Comparison of ENCODE assay signal across 31 mouse cellular contexts in the genomic region with DNA sequence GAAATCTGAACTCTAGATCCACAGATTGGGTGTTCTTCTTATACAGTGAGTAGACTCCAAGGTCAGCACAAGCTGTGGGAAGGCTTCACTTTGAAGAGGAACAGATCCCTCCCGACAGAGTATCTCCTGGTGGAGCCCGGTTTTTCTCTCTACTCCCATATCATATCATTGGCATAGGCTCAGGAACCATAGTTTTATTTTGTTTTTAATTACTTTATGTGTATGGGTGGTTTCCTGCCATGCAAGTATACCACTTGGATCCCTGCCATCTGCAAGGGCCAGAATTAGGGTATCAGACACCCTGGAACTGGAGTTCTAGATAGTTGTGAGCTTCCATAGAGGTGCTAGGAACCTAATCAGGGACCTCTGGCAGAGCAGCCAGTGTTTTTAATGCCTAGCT.
"Had no signal": no experiment of that assay in that cellular context is flagged by ENCODE, and none has a peak within 500 bp of the region (broad histone marks: within the 10 kb centered on the region; RNA-seq: fewer than 3 reads in every experiment).

No protein-coding gene starts in this region.

- ATAC-seq: liver, embryonic 12.5 days; liver, postnatal 0 days; lung, postnatal 0 days; midbrain, embryonic 13.5 days; midbrain, embryonic 15.5 days had no signal

- H3K9ac ChIP-seq: limb, embryonic 12.5 days; limb, embryonic 13.5 days; limb, embryonic 15.5 days; liver, embryonic 12.5 days; liver, embryonic 13.5 days; liver, embryonic 14.5 days; liver, embryonic 15.5 days; liver, postnatal 0 days; lung, embryonic 14.5 days; lung, embryonic 15.5 days; midbrain, embryonic 12.5 days; midbrain, embryonic 13.5 days; midbrain, embryonic 15.5 days; neural tube, embryonic 12.5 days had no signal

- H3K9me3 ChIP-seq: limb, embryonic 10.5 days; limb, embryonic 12.5 days; limb, embryonic 13.5 days; limb, embryonic 15.5 days; liver, embryonic 12.5 days; liver, embryonic 13.5 days; liver, embryonic 15.5 days; lung, embryonic 15.5 days; megakaryocyte, embryonic 14.5 days; midbrain, embryonic 10.5 days; midbrain, embryonic 12.5 days; midbrain, embryonic 13.5 days; midbrain, embryonic 15.5 days; neural tube, embryonic 12.5 days had no signal

- H3K27me3 ChIP-seq: limb, embryonic 12.5 days; limb, embryonic 13.5 days; limb, embryonic 15.5 days; liver, embryonic 12.5 days; liver, embryonic 13.5 days; liver, embryonic 15.5 days; lung, embryonic 15.5 days; megakaryocyte, embryonic 14.5 days; midbrain, embryonic 12.5 days; midbrain, embryonic 13.5 days; midbrain, embryonic 15.5 days; neural tube, embryonic 12.5 days had no signal

- DNase-seq: left cerebral cortex, postnatal 4 days; liver; liver, embryonic 13.5 days; liver, postnatal 0 days; lung, adult 18-20 months; lung, adult 2 months; lung, embryonic 14.5 days; lung, postnatal 10 days; lung, postnatal 14 days; lung, postnatal 36 days; lung, postnatal 4 days; midbrain, embryonic 14.5 days had no signal

- H3K4me2 ChIP-seq: limb, embryonic 12.5 days; limb, embryonic 13.5 days; limb, embryonic 15.5 days; liver, embryonic 11.5 days; liver, embryonic 12.5 days; liver, embryonic 13.5 days; liver, embryonic 15.5 days; lung, embryonic 14.5 days; lung, embryonic 15.5 days; midbrain, embryonic 12.5 days; midbrain, embryonic 13.5 days; midbrain, embryonic 15.5 days; neural tube, embryonic 12.5 days had no signal

- H3K4me3 ChIP-seq: left cerebral cortex, adult 2 months; limb, embryonic 10.5 days; limb, embryonic 12.5 days; limb, embryonic 13.5 days; limb, embryonic 15.5 days; liver, embryonic 12.5 days; liver, embryonic 13.5 days; liver, embryonic 15.5 days; lung, embryonic 15.5 days; megakaryocyte, embryonic 14.5 days; midbrain, embryonic 10.5 days; midbrain, embryonic 12.5 days; midbrain, embryonic 13.5 days; midbrain, embryonic 15.5 days; myocyte; neural tube, embryonic 12.5 days had no signal

- H3K27ac ChIP-seq: left cerebral cortex, adult 2 months; limb, embryonic 10.5 days; limb, embryonic 12.5 days; limb, embryonic 13.5 days; limb, embryonic 15.5 days; liver, embryonic 12.5 days; liver, embryonic 13.5 days; liver, embryonic 14.5 days; liver, embryonic 15.5 days; lung, embryonic 15.5 days; macrophage; midbrain, embryonic 10.5 days; midbrain, embryonic 12.5 days; midbrain, embryonic 13.5 days; midbrain, embryonic 15.5 days; neural tube, embryonic 12.5 days had no signal

- H3K4me1 ChIP-seq: limb, embryonic 10.5 days; limb, embryonic 12.5 days; limb, embryonic 13.5 days; limb, embryonic 15.5 days; lung, embryonic 15.5 days; midbrain, embryonic 10.5 days; midbrain, embryonic 12.5 days; midbrain, embryonic 13.5 days; midbrain, embryonic 15.5 days; neural tube, embryonic 12.5 days had no signal
